Mouse (Mus musculus) ES-Bruce4 (cell line): ENCODE results near the gene N4bp2l2.
"Not testable (repeated sequence)": the region's sequence is repeated elsewhere in the genome, so short reads cannot be mapped to it uniquely, and the experiment has no call there.

Experiments
- CTCF ChIP-seq: IDR thresholded peaks from one replicate; pipeline ENCODE4 v1.8.1; 2011; ENCODE audit warnings: low read depth, low read length
- POLR2A ChIP-seq: IDR thresholded peaks from one replicate; pipeline ENCODE4 v1.8.1; 2011; ENCODE audit warnings: low read length; ENCODE audit not compliant: insufficient read depth

GRCm38 (mm10) chr5:150663926-150664325 is 2.1 kb downstream of the N4bp2l2 start:
- TF ChIP-seq POLR2A, CTCF: not testable (repeated sequence)
